Mouse (Mus musculus) testis, adult 2 months (tissue): ENCODE results near the gene Lyst.

Experiments used
- CTCF ChIP-seq: fragments of 200-500 bp; IDR thresholded peaks from 2 replicates; pipeline ENCODE4 v1.5.1; 2012; ENCODE audit warnings: low read depth, mild to moderate bottlenecking, inconsistent platforms, low read length, moderate library complexity; ENCODE audit not compliant: control insufficient read depth, insufficient read depth, insufficient replicate concordance
- POLR2A ChIP-seq: fragments of 200-500 bp; IDR thresholded peaks from 2 replicates; pipeline ENCODE4 v1.6.1; 2012; ENCODE audit warnings: low read depth, mild to moderate bottlenecking, inconsistent platforms, low read length, moderate library complexity; ENCODE audit not compliant: control insufficient read depth

DNA sequence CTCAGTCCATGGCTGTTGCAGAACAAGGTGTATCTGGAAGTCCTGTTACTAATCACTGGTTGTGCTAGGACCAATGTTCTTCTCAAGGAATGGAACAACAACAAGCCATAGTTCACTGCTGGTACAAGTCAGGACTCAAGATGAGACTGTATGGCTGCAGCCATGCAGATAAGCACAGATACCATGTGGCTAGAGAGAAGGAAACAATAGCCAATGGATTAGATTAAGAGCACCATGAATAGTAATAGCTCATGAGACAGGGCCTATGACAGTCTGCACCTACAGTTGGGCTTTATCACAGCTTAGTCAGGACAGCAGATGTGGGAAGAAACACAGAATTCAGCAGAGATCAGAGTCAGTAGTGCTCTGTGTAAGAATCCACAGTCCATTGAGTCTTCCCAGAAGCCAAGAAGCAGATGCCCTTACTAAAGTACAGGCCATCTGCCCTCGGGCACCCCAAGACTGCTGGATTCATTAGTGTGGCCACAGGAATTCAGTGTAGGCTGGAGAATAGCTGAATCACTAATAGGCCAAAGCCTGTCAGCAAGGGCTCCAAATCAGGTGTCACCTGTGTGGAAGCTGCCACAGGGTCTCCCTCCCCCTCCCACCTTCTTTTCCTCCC lies 188.8 kb downstream of the Lyst start:
- TF ChIP-seq CTCF (no peak), POLR2A (no peak)
